Mouse (Mus musculus) hindbrain, postnatal 0 days (tissue): ENCODE measurements around the gene Tanc1. TPM values are rescaled to one million over a fixed set of nuclear protein-coding genes. Genes with fewer than 3 reads are reported as not detected.

ENCODE experiments used
- ATAC-seq: fragments of 200-750 bp; cut with Nextera tagmentation; 2 replicates; pipeline ENCODE4 v1.8.0; 2017; ENCODE audit warnings: mild to moderate bottlenecking, moderate TSS enrichment, moderate library complexity
- DNase-seq: peaks from one replicate; pipeline ENCODE4 v3.0.0-alpha.2; 2015; ENCODE audit warnings: low spot score
- H3K27ac ChIP-seq: fragments of 300-500 bp; sonication (generic); 2 replicates; pipeline ENCODE4 v1.5.1; 2014; ENCODE audit warnings: mild to moderate bottlenecking
- H3K27me3 ChIP-seq: fragments of 300-500 bp; sonication (generic); 2 replicates; pipeline ENCODE4 v1.6.1; 2014; ENCODE audit warnings: low read length, mixed read lengths; ENCODE audit not compliant: insufficient read depth
- H3K36me3 ChIP-seq: fragments of 300-500 bp; sonication (generic); 2 replicates; pipeline ENCODE4 v1.6.1; 2014; ENCODE audit warnings: low read length, mixed read lengths; ENCODE audit not compliant: insufficient read depth
- H3K4me1 ChIP-seq: fragments of 300-500 bp; sonication (generic); 2 replicates; pipeline ENCODE4 v1.6.1; 2014; ENCODE audit warnings: antibody characterized with exemption, low read length, mixed read lengths; ENCODE audit not compliant: insufficient read depth
- H3K4me2 ChIP-seq: fragments of 300-500 bp; sonication (generic); 2 replicates; pipeline ENCODE4 v1.6.1; 2014; ENCODE audit warnings: low read depth, mild to moderate bottlenecking, low read length, moderate library complexity, mixed read lengths
- H3K4me3 ChIP-seq: fragments of 300-500 bp; sonication (generic); 2 replicates; pipeline ENCODE4 v1.5.1; 2014; ENCODE audit warnings: low read length
- H3K9ac ChIP-seq: fragments of 300-500 bp; sonication (generic); replicated peaks from 2 replicates; pipeline ENCODE4 v1.6.1; 2014; ENCODE audit warnings: mild to moderate bottlenecking, low read length, moderate library complexity, mixed read lengths
- H3K9me3 ChIP-seq: fragments of 300-500 bp; sonication (generic); 2 replicates; pipeline ENCODE4 v1.6.1; 2016; ENCODE audit warnings: low read length, mixed read lengths
- CTCF ChIP-seq: IDR thresholded peaks from 2 replicates; pipeline ENCODE4 v1.5.1; 2016; ENCODE audit warnings: antibody characterized with exemption, control low read depth, low read depth
- WGBS: fragments of 180-500 bp; shearing (Covaris S2); extraction: QIAGEN DNeasy Blood & Tissue Kit; methylation state at CpG from one replicate; pipeline ENCODE4 v1.1.7; 2014; 5-methylcytosine and 5-hydroxymethylcytosine counted together
- polyA plus RNA-seq: library from polyadenylated mRNA; unstranded; fragments of >200 nt; fragmentation: Nextera tagmentation; extraction: Ambion mirVana; gene quantifications from 2 replicates; pipeline ENCODE4 v1.2.1, GENCODE M21; 2015
- total RNA-seq: library from RNA; depleted of rRNA; stranded (reverse); fragments of >200 nt; gene quantifications from 2 replicates; pipeline ENCODE4 v1.2.3, GENCODE M21; 2014

The Tanc1 gene
- total and polyA plus RNA-seq, 2 experiments from 2014 or later: 4.2 to 12.1 TPM

DNA sequence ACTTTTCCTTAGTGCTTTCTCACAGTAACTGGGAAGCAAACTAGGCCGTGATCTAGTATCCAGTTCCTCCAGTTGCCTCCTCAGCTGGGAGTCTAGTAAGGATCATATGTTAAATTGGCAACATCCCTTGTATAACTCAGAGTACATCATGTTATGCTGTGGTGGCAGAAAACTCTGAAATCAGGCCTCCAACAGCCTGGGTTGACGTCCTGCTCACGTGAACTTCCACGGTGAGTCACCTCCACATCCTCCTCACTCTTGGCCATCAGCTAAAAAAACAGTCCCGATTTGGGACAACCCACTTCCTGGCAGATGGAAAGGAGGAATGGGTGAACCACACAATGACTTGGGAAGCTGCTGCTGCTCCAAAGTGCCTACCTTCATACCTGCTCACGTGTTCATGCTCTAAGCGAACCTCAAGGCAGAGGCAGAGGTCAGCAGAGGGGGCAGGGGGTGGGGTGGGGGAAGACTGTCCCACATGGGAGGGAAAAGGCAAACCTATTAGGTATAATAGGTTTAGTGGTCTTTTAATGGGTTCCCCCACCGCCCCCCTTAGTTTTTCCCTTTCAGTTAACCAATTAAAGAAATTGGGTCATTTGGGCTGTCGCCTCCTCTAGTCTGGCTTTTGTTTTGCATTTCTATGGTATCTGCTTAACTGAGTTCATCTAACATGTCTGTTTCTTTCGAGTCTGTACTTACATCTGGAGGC is 24.3 kb upstream of the Tanc1 start:
- Histone ChIP-seq H3K4me3 (no peak overlapping the region), H3K27me3 (no peaks in the 10 kb centered on the region), H3K9me3 (no peaks in the 10 kb centered on the region), H3K27ac (no peak overlapping the region), H3K36me3 (no peaks in the 10 kb centered on the region), H3K4me1 (no peaks in the 10 kb centered on the region), H3K9ac (no peak overlapping the region), H3K4me2 (no peak overlapping the region)
- ATAC-seq (no peak), DNase-seq (no peak)
- no peak for TF ChIP-seq CTCF
- WGBS: 84% methylated on average over 10 of the region's 10 CpGs

DNA sequence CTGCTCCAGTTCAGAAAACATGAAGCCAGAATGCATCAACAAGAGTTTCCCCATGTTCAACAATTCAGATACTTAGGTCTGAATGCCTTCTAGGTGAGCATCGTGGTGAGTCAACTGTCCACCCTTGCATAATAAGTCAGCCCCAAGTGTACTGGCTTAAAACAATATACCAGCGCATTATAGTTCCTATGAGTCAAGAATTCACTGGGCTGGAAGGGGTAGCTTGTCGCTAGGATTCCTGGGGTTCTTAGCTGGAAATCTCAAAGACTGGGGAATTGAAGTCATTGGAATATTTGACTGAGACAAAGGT is 23.8 kb upstream of the Tanc1 start:
- H3K27me3 ChIP-seq: no peaks in the 10 kb centered on the region
- no peaks in the 10 kb centered on the region for H3K9me3 ChIP-seq
- DNase-seq (no peak), ATAC-seq (no peak)
- no peak overlapping the region for H3K27ac ChIP-seq
- WGBS: 81% methylated on average over 3 of the region's 3 CpGs
- H3K4me3 ChIP-seq: no peak overlapping the region
- H3K4me1 ChIP-seq: no peaks in the 10 kb centered on the region
- H3K9ac ChIP-seq: no peak overlapping the region
- TF ChIP-seq CTCF: no peak
- no peaks in the 10 kb centered on the region for H3K36me3 ChIP-seq
- H3K4me2 ChIP-seq: no peak overlapping the region

DNA sequence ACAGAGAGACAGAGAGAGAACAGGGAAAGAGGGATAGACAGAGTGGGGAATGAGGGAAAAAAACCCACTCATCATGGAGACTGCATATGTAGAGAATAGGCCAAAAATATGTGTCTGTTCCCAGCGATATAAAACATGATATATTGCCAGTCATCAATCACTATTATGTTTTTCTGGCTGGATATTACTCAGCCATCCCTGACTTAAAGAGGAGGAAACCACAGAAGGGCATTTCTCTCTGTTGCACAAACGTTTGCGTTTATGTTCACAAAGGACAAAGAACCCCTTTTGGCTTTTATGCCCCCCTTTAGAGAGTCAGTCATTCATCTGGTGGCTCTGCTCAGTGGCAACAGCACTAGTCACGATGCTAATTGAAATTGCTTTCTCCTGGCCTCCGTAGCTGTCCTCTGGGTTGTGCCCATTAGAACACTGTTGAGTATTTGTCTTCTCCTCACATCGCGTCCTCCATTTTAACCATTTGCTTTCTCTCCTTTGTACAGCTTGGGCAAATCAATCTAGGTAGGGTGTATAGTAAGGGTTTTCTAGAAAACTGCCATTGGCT is 18.4 kb upstream of the Tanc1 start:
- ATAC-seq: no peak
- H3K27ac ChIP-seq: no peak overlapping the region

DNA sequence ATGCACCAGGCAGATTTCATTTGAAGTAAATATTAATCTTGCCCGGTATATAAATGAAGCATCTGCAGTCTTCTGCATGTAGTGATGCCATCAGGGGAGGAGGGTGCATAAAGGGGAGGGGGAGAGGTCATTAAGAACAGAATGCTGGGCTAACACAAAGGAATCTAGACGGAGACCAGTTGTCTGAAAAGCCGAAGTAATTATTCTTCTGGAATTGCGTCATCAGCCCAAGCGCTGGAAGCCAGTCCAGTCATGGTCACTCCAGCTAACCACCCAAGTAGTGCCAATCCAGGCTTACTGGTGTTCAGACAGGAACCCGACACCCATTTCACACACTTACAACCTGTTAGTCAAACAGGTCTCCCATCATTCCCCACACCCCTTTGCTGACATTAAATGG is 17.7 kb upstream of the Tanc1 start:
- no peak for ATAC-seq
- H3K36me3 ChIP-seq: no peaks in the 10 kb centered on the region
- no peaks in the 10 kb centered on the region for H3K27me3 ChIP-seq
- 62% methylated on average over 6 of the region's 6 CpGs for WGBS
- H3K4me3 ChIP-seq: no peak overlapping the region
- H3K27ac ChIP-seq: no peak overlapping the region
- no peak for TF ChIP-seq CTCF
- H3K4me1 ChIP-seq: peaks cover 3% of the 10 kb centered on the region; the same call in 1 of the 2 replicates
- H3K9ac ChIP-seq: no peak overlapping the region
- no peak for DNase-seq
- no peak overlapping the region for H3K4me2 ChIP-seq
- no peaks in the 10 kb centered on the region for H3K9me3 ChIP-seq

More for the DNA sequence above, 18.4 kb upstream of the Tanc1 start:
- H3K27me3 ChIP-seq: no peaks in the 10 kb centered on the region
- TF ChIP-seq CTCF: no peak
- no peaks in the 10 kb centered on the region for H3K36me3 ChIP-seq
- no peak overlapping the region for H3K4me2 ChIP-seq
- H3K9me3 ChIP-seq: no peaks in the 10 kb centered on the region
- H3K4me1 ChIP-seq: peaks cover 3% of the 10 kb centered on the region; the same call in 1 of the 2 replicates
- WGBS: 38% methylated on average over 7 of the region's 7 CpGs
- DNase-seq: peak; percentile 15
- no peak overlapping the region for H3K4me3 ChIP-seq
- H3K9ac ChIP-seq: no peak overlapping the region

DNA sequence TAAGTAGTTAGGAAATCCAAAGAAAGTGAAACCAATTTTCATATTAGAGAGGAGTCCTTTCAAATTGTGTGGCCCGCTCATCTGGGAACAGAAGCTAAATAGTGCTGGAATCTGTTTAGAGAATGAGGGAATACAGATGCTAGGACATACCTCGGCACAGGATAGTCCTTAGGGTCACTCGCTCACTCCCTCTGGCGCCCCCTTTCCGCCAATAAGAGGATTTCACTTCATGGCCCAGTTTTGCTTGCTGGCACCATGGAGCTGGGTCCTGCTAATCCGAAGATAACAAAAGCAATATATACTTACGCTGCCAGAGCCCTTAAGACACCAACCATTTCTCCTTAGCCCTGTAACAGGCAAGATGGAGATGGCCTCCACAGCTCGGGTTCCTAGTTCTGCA is 15.3 kb upstream of the Tanc1 start:
- no peak for DNase-seq
- WGBS: 64% methylated on average over 8 of the region's 8 CpGs
- H3K4me1 ChIP-seq: peaks cover 3% of the 10 kb centered on the region; the same call in 1 of the 2 replicates

DNA sequence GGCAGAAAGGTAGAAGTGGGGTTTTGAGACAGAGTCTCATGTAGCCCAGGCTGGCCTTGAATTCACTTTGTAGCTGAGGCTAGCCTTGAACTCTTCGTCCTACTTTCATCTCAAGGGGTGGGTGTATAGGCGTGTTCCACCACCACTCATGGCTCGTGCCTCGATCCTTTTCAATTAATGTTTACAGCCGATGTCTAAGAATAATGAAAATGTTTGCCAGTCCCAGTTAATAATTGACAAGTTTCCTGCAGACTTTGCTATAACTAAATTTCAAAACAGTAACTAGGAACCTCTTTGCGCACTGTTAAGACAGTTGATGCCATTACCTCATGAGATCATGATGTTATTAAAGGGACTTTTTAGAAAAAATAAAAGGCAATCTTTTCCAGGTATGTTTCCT is 13.6 kb upstream of the Tanc1 start:
- H3K4me1 ChIP-seq: peaks cover 3% of the 10 kb centered on the region; the same call in 1 of the 2 replicates
- ATAC-seq (no peak), DNase-seq (no peak)
- no peak overlapping the region for H3K4me3 ChIP-seq
- no peak overlapping the region for H3K9ac ChIP-seq
- no peak for TF ChIP-seq CTCF
- no peak overlapping the region for H3K4me2 ChIP-seq
- no peak overlapping the region for H3K27ac ChIP-seq
- no peaks in the 10 kb centered on the region for H3K36me3 ChIP-seq
- 88% methylated on average over 6 of the region's 6 CpGs for WGBS
- no peaks in the 10 kb centered on the region for H3K9me3 ChIP-seq
- H3K27me3 ChIP-seq: no peaks in the 10 kb centered on the region

More for the DNA sequence above, 15.3 kb upstream of the Tanc1 start:
- no peaks in the 10 kb centered on the region for H3K9me3 ChIP-seq
- no peaks in the 10 kb centered on the region for H3K36me3 ChIP-seq
- ATAC-seq: no peak
- H3K27me3 ChIP-seq: no peaks in the 10 kb centered on the region
- peak; percentile 10; the same call in 1 of the 2 replicates for TF ChIP-seq CTCF
- no peak overlapping the region for H3K9ac ChIP-seq
- H3K4me2 ChIP-seq: no peak overlapping the region
- no peak overlapping the region for H3K4me3 ChIP-seq
- no peak overlapping the region for H3K27ac ChIP-seq

DNA sequence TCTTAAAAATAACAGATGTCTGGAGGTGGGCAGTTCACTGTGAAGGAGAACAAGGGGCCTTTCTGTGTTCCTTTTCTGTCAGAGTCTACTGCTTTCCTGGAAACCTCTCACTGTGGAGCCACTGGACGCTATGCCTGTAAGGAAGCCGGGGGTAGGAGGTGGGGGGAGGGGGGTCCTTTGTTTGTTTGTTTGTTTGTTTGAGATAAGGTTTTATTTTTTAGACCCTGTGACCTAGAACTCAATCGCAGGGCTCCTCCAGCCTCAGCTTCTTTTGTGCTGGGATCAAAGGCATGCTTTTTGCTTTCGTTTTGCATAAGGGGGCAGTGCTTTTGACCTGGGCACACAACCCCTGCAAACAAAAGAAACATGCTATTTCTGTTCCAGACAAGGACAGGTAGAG is 12.9 kb upstream of the Tanc1 start:
- no peak overlapping the region for H3K27ac ChIP-seq
- H3K4me3 ChIP-seq: no peak overlapping the region
- no peak overlapping the region for H3K9ac ChIP-seq
- WGBS: 19% methylated on average over 4 of the region's 4 CpGs
- no peaks in the 10 kb centered on the region for H3K36me3 ChIP-seq
- no peaks in the 10 kb centered on the region for H3K9me3 ChIP-seq
- no peak overlapping the region for H3K4me2 ChIP-seq
- ATAC-seq: no peak
- no peak for TF ChIP-seq CTCF
- H3K4me1 ChIP-seq: peaks cover 1% of the 10 kb centered on the region; the same call in 1 of the 2 replicates
- H3K27me3 ChIP-seq: no peaks in the 10 kb centered on the region
- DNase-seq: no peak
